Mouse (Mus musculus) kidney, postnatal 25 days (tissue): ENCODE results near the gene Krt71.
"Not testable (repeated sequence)": the region's sequence is repeated elsewhere in the genome, so short reads cannot be mapped to it uniquely, and the experiment has no call there.

Source experiments
- DNase-seq, 2 experiments: peaks; one replicate each; pipeline ENCODE4 v3.0.0; 2021; ENCODE audit warnings: mixed read lengths in 2 of 2

The Krt71 gene

DNA sequence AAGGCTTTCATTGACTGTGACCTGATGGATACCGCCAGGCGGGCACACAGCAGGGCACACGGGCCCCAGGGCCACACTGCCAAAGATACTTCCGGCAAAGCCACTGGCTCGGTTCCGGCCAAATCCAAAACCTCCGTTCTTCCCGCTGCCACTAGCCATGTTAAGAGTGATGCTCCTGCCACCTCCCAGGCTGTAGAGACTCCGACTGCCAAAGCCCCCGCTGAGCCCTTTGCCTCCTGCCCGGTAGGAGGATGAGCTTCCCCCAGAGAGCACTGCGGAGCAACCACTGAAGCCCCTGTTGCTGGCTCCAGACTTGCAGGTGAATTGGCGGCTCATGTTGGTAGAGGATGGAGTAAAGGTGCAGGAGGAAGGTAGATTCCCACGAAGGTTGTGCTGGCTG is at the start of gene Krt71:
Gene Krt71 (minus strand): TSS at position 399 of the 400 bp plus-strand sequence.
- no peak for DNase-seq

DNA sequence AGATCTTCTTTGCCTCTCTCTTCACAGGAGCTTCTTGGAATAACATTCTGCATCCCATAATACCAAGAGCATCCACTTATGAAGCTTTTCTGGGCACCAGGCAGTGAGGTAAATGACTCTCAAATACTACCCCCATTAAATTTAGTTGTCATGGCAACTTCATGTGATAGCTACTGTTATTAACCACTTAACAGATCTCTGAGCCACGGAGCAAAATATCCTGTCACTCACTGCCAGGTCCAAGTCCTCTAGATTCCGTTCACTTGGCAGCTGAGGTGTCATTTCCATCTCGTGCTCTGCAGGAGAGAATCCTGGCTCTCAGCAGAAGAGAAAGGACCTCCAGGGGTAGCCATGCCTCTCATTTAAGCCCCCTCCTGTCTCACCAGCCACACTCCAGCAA is 48.0 kb upstream of the Krt71 start:
- DNase-seq: no peak

DNA sequence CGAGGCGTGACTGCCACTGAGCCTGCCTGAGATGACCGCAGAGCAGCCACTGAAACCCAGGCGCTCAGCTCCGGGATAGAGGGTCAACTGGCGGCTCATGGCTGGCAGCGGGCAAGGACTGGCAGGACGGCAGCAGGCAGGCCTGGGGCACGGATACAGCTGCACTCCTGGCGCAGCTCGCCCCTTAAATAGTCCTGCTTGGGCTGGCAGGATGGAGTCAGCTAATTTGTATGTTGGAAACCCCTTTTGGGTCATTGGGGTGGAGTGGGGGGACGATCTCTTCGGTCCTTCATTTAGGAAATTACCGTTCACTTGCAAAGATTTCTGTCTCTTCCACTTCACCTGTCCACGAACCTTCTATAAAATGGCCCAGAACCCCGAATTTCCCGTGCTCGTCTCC is 43.5 kb upstream of the Krt71 start, which contains the start of gene Krt72:
Gene Krt72 (minus strand): TSS at position 101 of the 400 bp plus-strand sequence.
- no peak for DNase-seq

DNA sequence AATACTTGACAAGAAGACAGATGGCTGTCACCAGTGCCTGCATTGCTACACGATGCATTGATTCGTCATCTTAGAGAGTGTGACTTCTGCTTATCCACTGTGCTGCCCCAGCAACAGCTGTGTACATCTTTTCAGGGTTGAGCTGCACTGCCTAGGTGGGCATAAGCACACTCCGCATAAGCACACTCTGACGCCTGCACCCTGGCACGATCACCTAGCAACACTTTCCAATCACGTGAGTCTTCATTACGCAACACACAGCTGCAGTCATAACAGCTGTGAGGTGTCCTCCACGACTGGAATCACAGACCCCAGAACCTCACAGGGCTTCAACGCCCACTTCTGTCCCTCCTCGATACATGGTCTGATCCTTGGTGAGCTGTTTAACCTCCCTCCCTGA is 30.5 kb upstream of the Krt71 start:
- DNase-seq: no peak

DNA sequence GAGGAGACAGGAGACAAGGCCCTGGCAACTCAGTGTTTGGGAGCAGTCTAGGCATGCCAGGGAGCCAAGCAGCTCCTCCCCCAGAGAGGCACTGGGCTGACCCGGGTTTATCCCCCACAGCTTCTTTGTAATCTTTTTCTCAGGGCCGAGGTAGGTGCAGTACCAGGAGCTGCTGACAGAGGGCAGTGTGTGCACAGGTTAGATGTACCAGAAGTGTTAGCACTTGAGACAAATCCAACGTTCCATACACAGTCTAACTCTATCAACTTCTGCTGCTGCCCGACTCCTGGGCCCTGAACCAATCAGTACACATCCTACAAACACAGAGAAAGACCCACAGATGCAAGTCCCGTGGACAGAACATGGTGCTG is 29.8 kb upstream of the Krt71 start:
- DNase-seq: peak; percentile 83 to 93

DNA sequence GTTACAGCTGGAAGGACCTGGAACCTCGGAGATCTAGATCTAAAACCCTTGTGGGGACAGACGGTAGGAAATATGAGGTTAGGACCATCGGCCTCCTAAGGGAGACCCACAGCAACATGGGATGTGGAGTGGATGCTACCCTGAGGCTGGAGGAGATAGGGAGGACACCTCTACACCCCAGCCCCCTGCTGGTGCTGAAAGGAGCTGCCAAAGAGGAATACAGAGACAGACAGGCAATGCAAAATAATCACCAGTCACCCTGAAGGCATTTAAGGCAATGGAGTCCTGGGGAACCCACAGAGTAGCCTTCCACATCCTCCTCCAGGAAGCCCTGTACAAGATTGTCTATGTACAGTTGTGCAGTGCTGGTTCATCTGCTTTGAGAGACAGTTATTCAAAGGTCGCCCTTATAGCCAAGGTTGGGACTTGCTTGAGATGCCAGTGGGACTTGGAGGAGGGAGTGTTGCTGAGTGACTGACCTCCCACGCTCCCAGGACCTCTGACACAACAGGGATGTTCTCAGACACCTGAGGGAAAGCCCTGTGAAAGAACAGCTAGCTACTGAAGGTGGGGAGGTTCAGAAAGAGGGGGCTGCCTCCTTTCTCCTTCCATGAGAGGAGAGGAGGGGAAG is 29.3 kb upstream of the Krt71 start:
- DNase-seq: peak; percentile 40 to 44

DNA sequence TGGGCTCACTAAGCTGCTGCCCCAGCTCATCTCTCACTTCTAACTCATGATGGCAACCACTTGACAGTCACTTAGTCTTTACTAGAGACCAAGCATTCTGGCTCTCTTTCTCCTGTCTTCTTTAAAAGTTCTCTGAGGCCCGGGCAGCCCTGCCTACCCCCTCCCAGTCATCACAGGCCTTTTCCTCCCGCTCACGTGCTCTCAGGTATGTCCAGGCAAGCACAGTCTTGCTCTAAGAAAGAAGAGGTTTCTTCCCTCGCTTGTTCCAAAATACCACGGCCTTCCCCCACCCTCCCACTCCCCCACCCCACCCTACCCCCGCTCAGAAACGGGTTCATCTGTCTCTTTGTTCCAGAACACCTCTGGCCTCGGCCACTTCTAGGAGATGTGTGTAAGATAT is 27.3 kb upstream of the Krt71 start:
- DNase-seq: no peak

DNA sequence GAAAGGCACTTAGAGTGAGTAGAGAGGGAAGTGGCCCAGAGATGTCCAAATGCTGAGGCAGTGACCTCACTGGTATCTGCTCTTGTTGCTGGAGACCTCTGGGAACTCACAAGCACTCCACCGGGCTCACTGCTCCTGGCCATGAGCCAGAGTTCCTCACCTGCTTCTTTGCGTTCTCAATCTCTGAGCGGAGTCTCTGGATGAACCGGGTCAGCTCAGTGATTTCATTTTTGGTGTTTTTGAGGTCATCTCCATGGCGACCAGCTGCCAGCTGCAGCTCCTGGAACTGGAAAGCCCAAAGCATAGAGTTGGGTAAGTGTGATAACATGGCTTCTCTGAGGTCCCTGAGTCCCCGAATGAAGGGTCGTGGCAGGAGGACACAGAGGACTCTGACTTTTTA is 5.1 kb downstream of the Krt71 start:
- DNase-seq: no peak

DNA sequence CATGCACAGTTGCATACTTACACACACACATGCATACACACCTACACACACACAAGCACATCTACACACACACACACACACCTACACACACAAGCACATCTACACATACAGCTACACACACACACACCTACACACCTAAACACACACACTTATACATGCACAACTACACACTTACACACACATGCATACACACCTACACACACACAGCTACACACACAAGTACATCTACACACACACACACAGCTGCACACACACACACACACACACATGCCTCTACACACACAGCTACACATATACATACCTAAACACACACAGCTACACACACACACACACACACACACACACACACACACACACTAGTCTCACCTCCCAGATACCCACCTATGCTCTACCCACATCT is 12.3 kb downstream of the Krt71 start:
- DNase-seq: no peak

DNA sequence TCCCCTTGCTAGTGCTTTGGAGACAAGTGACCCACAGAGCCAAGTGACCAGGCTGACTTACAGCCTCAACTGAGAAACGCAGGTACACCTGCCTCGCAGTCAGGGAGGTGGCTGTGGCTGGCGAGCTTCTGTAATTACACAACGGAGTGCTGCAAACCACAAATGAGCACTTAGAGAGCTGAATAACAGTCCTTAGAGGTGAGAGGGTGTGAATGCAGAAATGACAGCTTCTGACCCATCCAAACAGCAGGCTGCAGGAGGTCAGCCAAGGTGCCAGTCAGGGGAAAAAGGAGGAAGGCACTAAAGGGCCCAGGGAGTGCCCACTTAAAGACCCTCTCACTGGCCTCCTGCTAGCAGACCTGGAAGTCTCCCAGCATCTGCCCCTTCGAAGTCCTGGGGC is 18.2 kb downstream of the Krt71 start:
- DNase-seq: no peak

DNA sequence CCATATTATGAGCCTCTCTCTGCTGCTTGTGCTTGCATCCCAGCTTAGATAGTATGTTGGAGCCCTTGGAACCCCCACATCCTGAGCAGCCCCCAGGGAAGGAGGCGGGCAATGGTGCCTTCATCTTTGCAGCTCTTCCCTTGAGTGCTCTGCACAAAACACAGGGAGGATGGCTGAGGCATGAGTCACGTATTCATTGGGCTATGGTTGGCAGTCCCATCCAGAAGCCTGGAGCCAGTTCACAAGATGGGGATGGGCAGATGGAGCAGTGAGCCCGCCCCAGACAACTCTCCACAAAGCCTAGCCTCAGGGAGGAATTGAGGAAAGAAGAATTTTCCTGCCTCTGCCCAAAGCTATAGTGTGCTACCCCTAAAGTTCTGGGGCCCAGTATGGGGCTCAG is 27.1 kb downstream of the Krt71 start:
- no peak for DNase-seq

DNA sequence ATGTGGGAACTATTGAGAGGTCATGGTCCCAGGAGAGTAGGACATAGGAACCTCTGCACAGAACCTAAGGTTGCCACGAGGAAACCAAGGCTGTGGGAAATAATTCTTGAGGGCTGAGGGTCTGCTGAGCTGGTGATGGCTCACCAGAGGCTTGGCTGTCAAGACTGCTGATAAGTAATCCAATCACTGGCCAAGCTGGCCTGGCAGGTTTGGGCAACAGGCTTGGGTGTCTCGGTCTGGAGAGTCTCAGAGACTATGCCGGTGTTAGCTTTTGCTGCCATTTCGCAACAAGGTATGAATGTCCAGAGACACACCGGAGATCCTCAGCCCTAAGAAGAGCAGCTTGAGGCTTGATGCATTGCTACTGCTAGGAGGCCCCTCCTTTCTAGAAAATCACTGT is 28.6 kb downstream of the Krt71 start:
- no peak for DNase-seq

DNA sequence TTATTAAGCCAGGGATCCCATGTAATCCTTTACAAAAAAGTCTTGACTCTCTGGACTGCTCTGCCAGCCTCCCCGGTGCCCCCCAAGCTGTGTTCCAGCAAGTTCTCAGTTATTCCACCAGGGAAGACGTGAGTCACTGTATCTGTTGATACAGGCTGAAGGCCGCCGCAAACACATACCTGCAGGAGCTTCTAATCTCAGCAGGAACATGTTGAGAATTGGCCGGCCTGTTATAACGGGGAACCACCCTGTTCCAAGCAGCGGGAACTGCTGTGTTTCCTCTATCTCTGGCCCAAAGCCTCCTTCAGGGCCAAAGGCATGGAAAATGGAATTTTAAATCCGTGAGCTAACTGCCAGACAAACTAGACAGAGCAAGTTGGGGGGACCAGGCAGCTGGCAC is 29.2 kb downstream of the Krt71 start:
- DNase-seq: no peak

DNA sequence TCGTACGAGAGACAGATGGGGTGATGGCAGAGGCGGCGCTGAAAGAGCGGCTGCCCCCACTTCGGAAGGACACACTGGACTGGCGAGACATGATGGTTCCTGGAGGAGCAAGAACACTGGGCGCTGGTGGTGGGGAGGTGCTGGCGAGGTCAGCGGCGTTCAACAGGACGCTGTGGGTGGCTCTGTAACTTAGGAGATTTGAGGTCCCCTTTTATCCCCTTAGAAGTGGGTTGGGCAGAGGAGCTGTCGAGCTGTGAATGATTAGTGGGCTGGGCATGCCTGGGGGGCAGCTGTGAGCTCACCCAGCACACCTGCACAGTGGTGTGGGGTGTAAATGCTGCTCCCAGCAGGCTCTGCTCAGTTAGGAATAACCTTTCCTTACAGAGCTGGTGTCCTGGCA is 30.2 kb downstream of the Krt71 start, which contains the start of gene Krt5:
Gene Krt5 (minus strand): TSS at position 179 of the 400 bp plus-strand sequence.
- DNase-seq: no peak

DNA sequence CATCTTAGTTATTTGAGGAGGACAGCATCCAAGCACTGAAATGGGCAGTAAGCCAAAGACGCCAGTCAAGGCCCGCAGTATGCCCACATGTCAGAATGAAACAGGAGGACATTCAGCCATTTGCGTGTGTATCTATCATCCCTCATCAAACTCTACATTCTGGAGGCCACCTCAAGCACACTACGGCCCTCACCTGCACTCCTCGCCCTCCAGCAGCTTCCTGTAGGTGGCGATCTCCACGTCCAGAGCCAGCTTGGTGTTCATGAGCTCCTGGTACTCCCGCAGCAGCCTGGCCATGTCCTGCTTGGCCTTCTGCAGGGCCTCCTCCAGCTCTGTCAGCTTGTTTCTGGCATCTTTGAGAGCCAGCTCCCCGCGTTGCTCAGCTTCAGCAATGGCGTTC is 34.2 kb downstream of the Krt71 start:
- DNase-seq: no peak

DNA sequence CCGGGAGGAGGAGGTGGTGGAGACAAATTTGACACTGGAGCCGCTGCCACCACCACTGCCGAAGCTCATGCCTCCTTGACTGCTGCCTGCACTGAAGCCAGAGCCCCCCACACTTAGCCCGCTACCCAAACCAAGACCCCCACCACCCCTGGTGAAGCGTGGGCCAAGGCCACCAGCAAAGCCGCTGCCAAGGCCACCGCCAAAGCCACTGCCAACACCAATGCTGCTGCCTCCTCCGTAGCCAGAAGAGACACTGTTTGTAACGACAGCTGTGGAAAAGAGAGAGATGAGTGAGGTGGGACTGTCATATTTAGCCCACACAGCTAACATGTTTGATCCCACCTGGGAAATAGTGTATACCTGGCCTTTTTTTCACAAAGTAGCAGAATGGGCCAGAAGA is 35.5 kb downstream of the Krt71 start:
- no peak for DNase-seq

DNA sequence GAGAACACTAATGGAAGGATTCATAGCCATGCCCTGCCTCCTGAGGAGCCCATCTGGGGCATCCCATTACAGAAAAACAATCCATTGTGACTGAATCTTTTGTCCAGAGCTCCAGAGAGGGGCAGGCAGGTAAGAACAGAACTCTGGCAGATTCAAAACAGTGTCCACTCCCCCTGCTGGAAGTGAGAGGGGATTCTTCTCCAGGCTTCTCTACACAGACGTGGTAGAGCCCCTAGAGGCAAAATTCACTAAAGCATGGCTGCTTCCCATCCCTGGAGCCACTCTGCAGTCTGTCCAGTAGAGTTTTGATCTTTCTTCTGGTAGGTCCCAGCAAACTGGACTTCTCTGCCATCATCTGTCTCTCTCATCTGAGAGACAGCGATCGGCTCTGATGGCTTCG is 38.8 kb downstream of the Krt71 start:
- peak in 1 of 2 experiments; percentile 15 for DNase-seq

DNA sequence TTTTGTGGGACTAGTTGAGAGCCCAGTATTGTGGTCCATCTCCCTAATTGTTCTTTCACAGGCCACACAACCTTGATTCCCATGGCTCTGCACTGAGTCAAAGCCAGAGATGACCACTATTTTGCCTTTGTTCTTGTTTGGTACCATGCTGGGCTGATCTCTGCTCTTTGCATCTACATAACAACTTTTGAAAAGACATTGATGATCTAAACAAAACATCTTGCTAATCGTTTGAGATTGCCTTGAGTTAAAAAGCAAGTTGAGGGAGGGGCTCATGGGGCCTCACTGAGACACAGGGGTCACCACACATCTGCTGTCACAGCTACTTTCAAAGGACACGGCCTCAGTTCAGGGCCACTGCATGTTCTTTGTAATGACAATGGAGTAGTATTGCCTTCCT is 40.5 kb downstream of the Krt71 start:
- DNase-seq: no peak

DNA sequence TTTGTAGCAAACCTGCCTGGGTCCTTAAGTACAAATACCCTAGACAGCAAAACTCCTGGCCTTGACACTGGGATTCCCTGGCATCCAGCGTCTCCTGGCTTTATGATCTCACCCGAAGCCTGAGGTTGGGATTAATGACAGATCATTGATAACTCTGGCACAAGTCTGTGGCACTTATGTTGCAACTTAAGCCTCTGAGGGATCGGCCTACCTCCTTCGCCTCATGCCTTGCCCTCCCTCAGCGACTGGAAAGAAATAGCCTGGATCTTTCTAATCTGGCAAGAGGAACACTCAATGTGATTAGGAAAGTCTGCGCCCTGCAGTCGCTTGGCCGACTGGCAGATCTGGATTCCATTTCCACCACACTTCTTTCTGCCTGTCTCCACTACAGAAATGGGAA is 43.0 kb downstream of the Krt71 start:
- no peak for DNase-seq

DNA sequence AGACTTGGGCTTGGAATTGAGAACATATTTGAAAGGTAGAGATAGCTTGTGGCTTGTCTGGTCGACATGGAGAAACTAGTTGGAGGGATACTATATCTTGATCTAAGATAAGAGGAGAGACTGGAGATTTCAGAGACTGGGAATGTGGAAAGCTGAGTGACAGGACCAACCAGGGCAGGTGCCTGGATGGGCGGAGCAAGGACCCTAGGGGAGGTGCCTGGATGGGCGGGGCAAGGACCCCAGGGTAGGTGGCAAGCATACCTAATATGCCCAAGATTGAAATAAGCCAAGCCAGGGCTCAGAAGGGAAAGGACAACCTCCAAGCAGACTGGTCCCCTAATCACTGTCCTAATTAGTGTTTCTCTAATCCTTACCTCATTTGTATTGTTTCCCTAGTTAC is 43.7 kb downstream of the Krt71 start:
- DNase-seq: no peak

DNA sequence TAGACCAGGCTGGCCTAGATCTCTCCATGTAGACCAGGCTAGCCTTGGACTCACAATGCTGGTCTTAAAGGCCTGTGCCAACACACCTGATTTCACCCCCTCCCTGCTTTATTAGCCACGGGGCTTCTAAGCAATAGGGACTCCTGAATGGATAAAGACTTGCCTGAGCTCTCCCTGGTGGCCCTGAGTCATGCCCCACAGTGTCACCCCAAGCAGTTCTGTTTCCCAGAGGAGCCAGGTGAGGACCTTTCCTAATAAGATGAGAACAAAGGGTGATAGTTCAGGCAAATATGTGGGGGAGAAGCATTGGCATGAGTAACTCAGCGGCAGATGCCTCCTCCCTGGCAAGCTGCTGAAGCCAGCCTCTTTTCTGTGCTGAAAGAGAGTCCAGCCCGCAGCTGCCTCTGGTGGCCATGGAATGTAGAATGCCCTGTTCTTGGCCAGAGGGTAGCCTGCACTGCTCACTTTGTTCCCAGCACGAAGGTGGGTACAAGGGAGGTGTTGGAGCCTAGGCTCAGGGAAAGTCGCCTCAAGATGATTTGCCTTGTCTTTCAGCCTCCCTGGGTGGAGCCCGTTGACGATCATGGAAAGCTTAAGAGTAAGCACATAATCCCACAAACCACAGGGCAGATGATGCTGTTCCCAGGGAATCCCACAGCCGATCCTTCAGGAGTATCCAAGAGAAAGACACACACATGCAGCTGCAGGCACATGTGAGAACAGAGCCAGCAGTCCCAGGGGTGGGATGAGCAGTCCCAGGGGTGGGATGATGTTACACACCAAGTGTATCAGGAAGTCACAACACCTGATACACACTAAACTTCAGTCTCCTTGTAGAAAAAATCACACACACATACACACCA is 45.4 kb downstream of the Krt71 start:
- no peak for DNase-seq

DNA sequence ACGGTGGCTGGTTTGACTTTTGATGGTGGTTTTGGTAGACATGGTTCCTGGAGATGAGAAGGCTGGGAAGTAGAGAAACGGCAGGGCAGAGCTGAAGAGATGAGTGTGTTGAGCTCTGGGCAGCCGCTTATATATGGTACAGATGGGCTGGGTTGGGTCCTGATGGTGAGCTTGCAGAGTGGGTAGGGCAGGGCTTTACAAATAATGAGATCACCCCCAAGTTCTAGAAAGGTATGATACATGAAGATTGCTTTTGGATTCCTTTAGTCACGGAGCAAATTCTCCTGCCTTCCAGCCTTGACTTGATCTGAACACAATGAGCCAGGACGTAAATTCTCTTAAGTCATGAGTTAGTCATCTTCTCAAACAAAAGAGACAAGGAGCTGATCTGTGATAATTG is 48.7 kb downstream of the Krt71 start, which contains the start of gene Krt6a:
Gene Krt6a (minus strand): TSS at position 101 of the 400 bp plus-strand sequence.
- DNase-seq: no peak

DNA sequence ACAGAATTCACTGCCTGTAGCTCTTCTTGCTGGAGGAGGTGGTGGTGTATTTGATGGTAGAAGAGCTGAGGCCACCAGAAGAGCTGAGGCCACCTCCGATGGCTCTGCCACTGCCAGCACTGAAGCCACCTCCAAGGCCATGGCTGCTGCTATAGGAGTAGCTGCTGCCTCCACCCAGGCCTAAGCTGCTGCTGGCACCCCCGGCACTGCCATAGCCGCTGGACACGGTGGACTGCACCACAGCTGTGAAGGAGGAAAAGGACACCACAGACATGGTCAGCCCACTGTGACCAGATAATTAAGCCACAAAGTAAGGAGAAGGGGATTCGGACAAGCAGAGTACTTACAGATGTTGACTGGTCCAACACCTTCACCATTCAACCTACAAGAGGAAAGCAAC is 52.4 kb downstream of the Krt71 start:
- DNase-seq: not testable (repeated sequence)

DNA sequence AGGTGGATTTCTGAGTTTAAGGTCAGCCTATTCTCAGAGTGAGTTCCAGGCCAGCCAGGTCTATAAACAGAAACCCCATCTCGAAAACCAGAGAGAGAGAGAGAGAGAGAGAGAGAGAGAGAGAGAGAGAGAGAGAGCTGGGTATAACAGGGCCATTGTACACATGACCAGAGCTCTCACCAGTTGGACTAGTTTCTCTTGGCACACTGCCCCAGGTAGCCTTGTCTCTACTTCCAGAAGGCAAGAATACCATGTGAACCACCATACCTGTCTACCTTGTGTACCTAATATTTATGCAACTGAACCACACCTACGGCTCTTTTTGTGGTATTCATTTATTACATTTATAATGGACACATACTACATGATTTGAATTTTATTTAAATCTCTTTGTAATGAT is 54.7 kb downstream of the Krt71 start:
- DNase-seq: no peak
